Mouse (Mus musculus) olfactory bulb, adult 2 months (tissue): ENCODE results near the gene Farp1.

Source experiments
- CTCF ChIP-seq: fragments of 200-500 bp; IDR thresholded peaks from 2 replicates; pipeline ENCODE4 v1.5.1; 2012; ENCODE audit warnings: low read depth, mild to moderate bottlenecking, low read length, moderate library complexity; ENCODE audit not compliant: insufficient read depth
- POLR2A ChIP-seq: fragments of 200-500 bp; IDR thresholded peaks from 2 replicates; pipeline ENCODE4 v1.6.1; 2012; ENCODE audit warnings: mild to moderate bottlenecking, low read depth, low read length, moderate library complexity; ENCODE audit not compliant: insufficient read depth

GRCm38 (mm10) chr14:121252542-121252941 is 217.5 kb downstream of the Farp1 start:
- TF ChIP-seq CTCF (no peak), POLR2A (no peak)
